Mouse (Mus musculus) embryonic facial prominence, embryonic 15.5 days (tissue): Measurements from ENCODE around the gene Hoxd10. TPM values are rescaled to one million over a fixed set of nuclear protein-coding genes. Genes with fewer than 3 reads are reported as not detected.
A peak's percentile ranks its signal among the peaks of the same experiment; 100 is the strongest.

Experiments used
- ATAC-seq: fragments of 200-750 bp; cut with Nextera tagmentation; 2 replicates; pipeline ENCODE4 v1.8.0; 2017; ENCODE audit warnings: low read depth, moderate TSS enrichment; ENCODE audit not compliant: insufficient number of reproducible peaks, low FRiP score, low TSS enrichment
- H3K27ac ChIP-seq: fragments of 300-500 bp; sonication (generic); replicated peaks from 2 replicates; pipeline ENCODE4 v1.5.1; 2015; ENCODE audit warnings: mild to moderate bottlenecking, inconsistent platforms
- H3K27me3 ChIP-seq: fragments of 300-500 bp; sonication (generic); 2 replicates; pipeline ENCODE4 v1.6.1; 2015; ENCODE audit warnings: inconsistent platforms
- H3K36me3 ChIP-seq: fragments of 300-500 bp; sonication (generic); 2 replicates; pipeline ENCODE4 v1.6.1; 2015; ENCODE audit warnings: mild to moderate bottlenecking, inconsistent platforms
- H3K4me1 ChIP-seq: fragments of 300-500 bp; sonication (generic); 2 replicates; pipeline ENCODE4 v1.6.1; 2015; ENCODE audit warnings: inconsistent platforms
- H3K4me2 ChIP-seq: fragments of 300-500 bp; sonication (generic); replicated peaks from 2 replicates; pipeline ENCODE4 v1.6.1; 2015; ENCODE audit warnings: mild to moderate bottlenecking, inconsistent platforms
- H3K4me3 ChIP-seq: fragments of 300-500 bp; sonication (generic); replicated peaks from 2 replicates; pipeline ENCODE4 v1.5.1; 2015; ENCODE audit warnings: mild to moderate bottlenecking, inconsistent platforms
- H3K9ac ChIP-seq: fragments of 300-500 bp; sonication (generic); 2 replicates; pipeline ENCODE4 v1.6.1; 2015; ENCODE audit warnings: inconsistent platforms
- H3K9me3 ChIP-seq: fragments of 300-500 bp; sonication (generic); replicated peaks from 2 replicates; pipeline ENCODE4 v1.6.1; 2016; ENCODE audit warnings: inconsistent platforms
- WGBS: fragments of 180-500 bp; shearing (Covaris S2); methylation state at CpG from one replicate; pipeline ENCODE4 v1.1.7; 2015; 5-methylcytosine and 5-hydroxymethylcytosine counted together
- polyA plus RNA-seq: library from polyadenylated mRNA; unstranded; fragments of >200 nt; fragmentation: Nextera tagmentation; extraction: Ambion mirVana; gene quantifications from 2 replicates; pipeline ENCODE4 v1.2.1, GENCODE M21; 2015

Hoxd10 gene
- 0.57 and 0.76 TPM in 2 replicates for polyA plus RNA-seq

- Histone ChIP-seq H3K9ac (no peak within 1 kb of the TSS), H3K27me3 (peaks cover 94% of the 10 kb centered on the region), H3K9me3 (no peaks in the 10 kb centered on the region), H3K4me1 (no peaks in the 10 kb centered on the region), H3K36me3 (no peaks in the 10 kb centered on the region), H3K4me2 (no peak within 1 kb of the TSS; the same call in 1 of the 2 replicates), H3K27ac (no peak within 1 kb of the TSS), H3K4me3 (peak within 1 kb of the TSS; percentile 16; the same call in 1 of the 2 replicates)
- WGBS: under 1% methylated on average over 56 of the region's 56 CpGs
- ATAC-seq: no peak
Observed at GRCm38 (mm10) chr2:74691022-74691951, at the start of gene Hoxd10. Gene Hoxd10, plus strand, starts transcription at chr2:74691924.

GRCm38 (mm10) chr2:74642431-74642830, 49.3 kb upstream of the Hoxd10 start:
- Histone ChIP-seq H3K36me3 (no peaks in the 10 kb centered on the region), H3K27ac (no peak overlapping the region), H3K4me2 (no peak overlapping the region), H3K9ac (no peak overlapping the region), H3K4me1 (no peaks in the 10 kb centered on the region), H3K4me3 (no peak overlapping the region), H3K27me3 (peaks cover 36% of the 10 kb centered on the region), H3K9me3 (no peaks in the 10 kb centered on the region)
- WGBS: 65% methylated on average over 5 of the region's 5 CpGs
- no peak for ATAC-seq

- H3K36me3 ChIP-seq: no peaks in the 10 kb centered on the region
- H3K27me3 ChIP-seq: peaks cover 68% of the 10 kb centered on the region
- H3K9me3 ChIP-seq: no peaks in the 10 kb centered on the region
- no peak overlapping the region for H3K4me3 ChIP-seq
- WGBS: 85% methylated on average over 3 of the region's 3 CpGs
- H3K27ac ChIP-seq: no peak overlapping the region
- H3K4me1 ChIP-seq: no peaks in the 10 kb centered on the region
- ATAC-seq: no peak
- H3K4me2 ChIP-seq: no peak overlapping the region
- H3K9ac ChIP-seq: no peak overlapping the region
Observed at GRCm38 (mm10) chr2:74645631-74646030, 46.1 kb upstream of the Hoxd10 start.

GRCm38 (mm10) chr2:74647082-74647864, 44.5 kb upstream of the Hoxd10 start:
- no peak overlapping the region for H3K9ac ChIP-seq
- H3K4me2 ChIP-seq: no peak overlapping the region
- no peaks in the 10 kb centered on the region for H3K9me3 ChIP-seq
- no peaks in the 10 kb centered on the region for H3K36me3 ChIP-seq
- 18% methylated on average over 7 of the region's 7 CpGs for WGBS
- peaks cover 84% of the 10 kb centered on the region for H3K27me3 ChIP-seq
- no peak overlapping the region for H3K27ac ChIP-seq
- no peak overlapping the region for H3K4me3 ChIP-seq
- no peaks in the 10 kb centered on the region for H3K4me1 ChIP-seq
- ATAC-seq: no peak

- no peak overlapping the region for H3K9ac ChIP-seq
- no peak overlapping the region for H3K27ac ChIP-seq
- peaks cover 88% of the 10 kb centered on the region for H3K27me3 ChIP-seq
- H3K4me3 ChIP-seq: no peak overlapping the region
- no peaks in the 10 kb centered on the region for H3K36me3 ChIP-seq
- no peak for ATAC-seq
- no peak overlapping the region for H3K4me2 ChIP-seq
- H3K9me3 ChIP-seq: no peaks in the 10 kb centered on the region
- peaks cover 15% of the 10 kb centered on the region for H3K4me1 ChIP-seq
- WGBS: 39% methylated on average over 2 of the region's 2 CpGs
Observed at GRCm38 (mm10) chr2:74652996-74653340, 38.8 kb upstream of the Hoxd10 start.

- Histone ChIP-seq H3K4me1 (peaks cover 21% of the 10 kb centered on the region), H3K9me3 (no peaks in the 10 kb centered on the region), H3K9ac (no peak overlapping the region), H3K36me3 (no peaks in the 10 kb centered on the region), H3K4me3 (no peak overlapping the region), H3K4me2 (no peak overlapping the region), H3K27ac (no peak overlapping the region), H3K27me3 (peaks cover 88% of the 10 kb centered on the region)
- WGBS: 14% methylated on average over 17 of the region's 17 CpGs
- no peak for ATAC-seq
Observed at GRCm38 (mm10) chr2:74653781-74654535, 37.8 kb upstream of the Hoxd10 start.

- no peak overlapping the region; the same call in 1 of the 2 replicates for H3K4me3 ChIP-seq
- no peak overlapping the region for H3K9ac ChIP-seq
- H3K36me3 ChIP-seq: no peaks in the 10 kb centered on the region
- peaks cover 24% of the 10 kb centered on the region for H3K4me1 ChIP-seq
- H3K27ac ChIP-seq: no peak overlapping the region
- H3K27me3 ChIP-seq: peaks cover 88% of the 10 kb centered on the region
- ATAC-seq: no peak
- WGBS: 7% methylated on average over 20 of the region's 20 CpGs
- H3K4me2 ChIP-seq: no peak overlapping the region; the same call in 1 of the 2 replicates
- no peaks in the 10 kb centered on the region for H3K9me3 ChIP-seq
Observed at GRCm38 (mm10) chr2:74654743-74655419, 36.8 kb upstream of the Hoxd10 start.

GRCm38 (mm10) chr2:74655420-74655781, 36.3 kb upstream of the Hoxd10 start:
- no peak for ATAC-seq
- Histone ChIP-seq H3K9me3 (no peaks in the 10 kb centered on the region), H3K27me3 (peaks cover 86% of the 10 kb centered on the region), H3K36me3 (no peaks in the 10 kb centered on the region), H3K4me1 (peaks cover 24% of the 10 kb centered on the region), H3K4me3 (peak overlapping the region; percentile 37), H3K9ac (no peak overlapping the region), H3K27ac (no peak overlapping the region), H3K4me2 (peak overlapping the region; percentile 57)
- 0% methylated on average over 29 of the region's 47 CpGs for WGBS

GRCm38 (mm10) chr2:74655821-74656631, 35.7 kb upstream of the Hoxd10 start:
- no peak overlapping the region for H3K9ac ChIP-seq
- peaks cover 29% of the 10 kb centered on the region for H3K4me1 ChIP-seq
- under 1% methylated on average over 69 of the region's 69 CpGs for WGBS
- no peak for ATAC-seq
- peak overlapping the region; percentile 57 for H3K4me2 ChIP-seq
- H3K4me3 ChIP-seq: peak overlapping the region; percentile 37
- H3K27me3 ChIP-seq: peaks cover 86% of the 10 kb centered on the region
- H3K9me3 ChIP-seq: no peaks in the 10 kb centered on the region
- no peaks in the 10 kb centered on the region for H3K36me3 ChIP-seq
- H3K27ac ChIP-seq: no peak overlapping the region

- H3K9me3 ChIP-seq: no peaks in the 10 kb centered on the region
- no peak overlapping the region for H3K4me3 ChIP-seq
- H3K27me3 ChIP-seq: peaks cover 86% of the 10 kb centered on the region
- 2% methylated on average over 4 of the region's 4 CpGs for WGBS
- ATAC-seq: no peak
- H3K9ac ChIP-seq: no peak overlapping the region
- no peak overlapping the region for H3K27ac ChIP-seq
- no peaks in the 10 kb centered on the region for H3K36me3 ChIP-seq
- no peak overlapping the region for H3K4me2 ChIP-seq
- peaks cover 32% of the 10 kb centered on the region for H3K4me1 ChIP-seq
Observed at GRCm38 (mm10) chr2:74656632-74657021, 35.1 kb upstream of the Hoxd10 start.
